Mouse (Mus musculus): ENCODE data around the gene Necab2.

DNA sequence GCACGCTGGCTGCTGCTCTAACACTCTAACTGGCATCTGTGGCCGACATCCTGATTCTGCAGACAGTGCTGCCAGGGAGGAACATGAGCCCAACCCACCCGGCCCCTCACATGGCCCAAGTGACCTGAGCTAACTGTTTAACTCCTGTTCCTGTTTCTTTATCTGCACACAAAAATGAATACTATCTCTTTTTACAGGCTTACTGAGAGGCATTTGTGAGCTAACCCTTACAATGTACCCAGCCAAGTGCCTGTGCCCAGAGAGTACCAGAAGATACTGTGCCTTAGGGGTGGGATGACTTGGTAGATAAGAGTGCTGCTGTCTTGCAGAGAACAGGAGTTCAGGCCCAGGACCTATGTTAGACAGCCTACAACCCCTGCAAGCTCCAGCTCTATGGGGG, 68.4 kb downstream of the Necab2 start:
- no peak for TF ChIP-seq POLR2A (IDR thresholded peaks at IDR 0.05; ENCODE audit: borderline replicate concordance, control insufficient read depth, low read depth, low read length)
- no peak for TF ChIP-seq CTCF (IDR thresholded peaks at IDR 0.05; ENCODE audit: control insufficient read depth, insufficient read depth, low read length)

Measured in bone marrow, adult 2 months (tissue).